Mouse (Mus musculus) embryonic facial prominence, embryonic 15.5 days (tissue): Measurements from ENCODE around the gene Napepld. TPM values are rescaled to one million over a fixed set of nuclear protein-coding genes. Genes with fewer than 3 reads are reported as not detected.

Source experiments
- ATAC-seq: fragments of 200-750 bp; cut with Nextera tagmentation; 2 replicates; pipeline ENCODE4 v1.8.0; 2017; ENCODE audit warnings: low read depth, moderate TSS enrichment; ENCODE audit not compliant: insufficient number of reproducible peaks, low FRiP score, low TSS enrichment
- H3K27ac ChIP-seq: fragments of 300-500 bp; sonication (generic); replicated peaks from 2 replicates; pipeline ENCODE4 v1.5.1; 2015; ENCODE audit warnings: mild to moderate bottlenecking, inconsistent platforms
- H3K27me3 ChIP-seq: fragments of 300-500 bp; sonication (generic); 2 replicates; pipeline ENCODE4 v1.6.1; 2015; ENCODE audit warnings: inconsistent platforms
- H3K36me3 ChIP-seq: fragments of 300-500 bp; sonication (generic); 2 replicates; pipeline ENCODE4 v1.6.1; 2015; ENCODE audit warnings: mild to moderate bottlenecking, inconsistent platforms
- H3K4me1 ChIP-seq: fragments of 300-500 bp; sonication (generic); 2 replicates; pipeline ENCODE4 v1.6.1; 2015; ENCODE audit warnings: inconsistent platforms
- H3K4me2 ChIP-seq: fragments of 300-500 bp; sonication (generic); replicated peaks from 2 replicates; pipeline ENCODE4 v1.6.1; 2015; ENCODE audit warnings: mild to moderate bottlenecking, inconsistent platforms
- H3K4me3 ChIP-seq: fragments of 300-500 bp; sonication (generic); replicated peaks from 2 replicates; pipeline ENCODE4 v1.5.1; 2015; ENCODE audit warnings: mild to moderate bottlenecking, inconsistent platforms
- H3K9ac ChIP-seq: fragments of 300-500 bp; sonication (generic); 2 replicates; pipeline ENCODE4 v1.6.1; 2015; ENCODE audit warnings: inconsistent platforms
- H3K9me3 ChIP-seq: fragments of 300-500 bp; sonication (generic); replicated peaks from 2 replicates; pipeline ENCODE4 v1.6.1; 2016; ENCODE audit warnings: inconsistent platforms
- WGBS: fragments of 180-500 bp; shearing (Covaris S2); methylation state at CpG from one replicate; pipeline ENCODE4 v1.1.7; 2015; 5-methylcytosine and 5-hydroxymethylcytosine counted together
- polyA plus RNA-seq: library from polyadenylated mRNA; unstranded; fragments of >200 nt; fragmentation: Nextera tagmentation; extraction: Ambion mirVana; gene quantifications from 2 replicates; pipeline ENCODE4 v1.2.1, GENCODE M21; 2015

Gene Napepld
- polyA plus RNA-seq, 1 experiment from 2014 or later: 2.8 TPM

GRCm38 (mm10) chr5:21667191-21668137 lies 33.7 kb downstream of the Napepld start:
- no peaks in the 10 kb centered on the region for H3K9me3 ChIP-seq
- no peaks in the 10 kb centered on the region for H3K4me1 ChIP-seq
- ATAC-seq: no peak
- no peaks in the 10 kb centered on the region for H3K36me3 ChIP-seq
- no peaks in the 10 kb centered on the region for H3K27me3 ChIP-seq
- H3K4me3 ChIP-seq: no peak overlapping the region
- WGBS: 65% methylated on average over 8 of the region's 8 CpGs
- H3K4me2 ChIP-seq: no peak overlapping the region
- no peak overlapping the region for H3K9ac ChIP-seq
- H3K27ac ChIP-seq: no peak overlapping the region

GRCm38 (mm10) chr5:21663081-21663480 lies 38.1 kb downstream of the Napepld start:
- no peaks in the 10 kb centered on the region for H3K9me3 ChIP-seq
- WGBS: 84% methylated on average over 11 of the region's 11 CpGs
- no peak for ATAC-seq

GRCm38 (mm10) chr5:21660850-21661249 lies 40.3 kb downstream of the Napepld start:
- H3K27me3 ChIP-seq: no peaks in the 10 kb centered on the region
- no peak overlapping the region for H3K4me3 ChIP-seq
- no peak overlapping the region for H3K9ac ChIP-seq
- no peaks in the 10 kb centered on the region for H3K9me3 ChIP-seq
- H3K27ac ChIP-seq: no peak overlapping the region
- H3K4me2 ChIP-seq: no peak overlapping the region
- no peaks in the 10 kb centered on the region for H3K4me1 ChIP-seq
- H3K36me3 ChIP-seq: peaks cover 39% of the 10 kb centered on the region
- ATAC-seq: no peak
- 92% methylated on average over 6 of the region's 6 CpGs for WGBS

More at GRCm38 (mm10) chr5:21663081-21663480, 38.1 kb downstream of the Napepld start:
- Histone ChIP-seq H3K4me2 (no peak overlapping the region), H3K4me1 (no peaks in the 10 kb centered on the region), H3K36me3 (peaks cover 23% of the 10 kb centered on the region), H3K27ac (no peak overlapping the region), H3K27me3 (no peaks in the 10 kb centered on the region), H3K9ac (no peak overlapping the region), H3K4me3 (no peak overlapping the region)

GRCm38 (mm10) chr5:21658623-21659395 lies 42.4 kb downstream of the Napepld start:
- Histone ChIP-seq H3K9ac (no peak overlapping the region), H3K9me3 (no peaks in the 10 kb centered on the region), H3K27ac (no peak overlapping the region), H3K4me1 (no peaks in the 10 kb centered on the region), H3K4me3 (no peak overlapping the region), H3K36me3 (peaks cover 45% of the 10 kb centered on the region), H3K27me3 (no peaks in the 10 kb centered on the region), H3K4me2 (no peak overlapping the region)
- WGBS: 54% methylated on average over 11 of the region's 11 CpGs
- 0 out of 2 replicates have a peak, but pooled peaks have one; percentile 34 for ATAC-seq

- Histone ChIP-seq H3K27ac (no peak overlapping the region), H3K4me3 (no peak overlapping the region), H3K4me1 (no peaks in the 10 kb centered on the region), H3K9me3 (no peaks in the 10 kb centered on the region), H3K36me3 (peaks cover 53% of the 10 kb centered on the region), H3K4me2 (no peak overlapping the region), H3K27me3 (no peaks in the 10 kb centered on the region), H3K9ac (no peak overlapping the region)
- no peak for ATAC-seq
- 88% methylated on average over 6 of the region's 6 CpGs for WGBS
Measured at GRCm38 (mm10) chr5:21658038-21658437, 43.2 kb downstream of the Napepld start.

GRCm38 (mm10) chr5:21656912-21657311 lies 44.3 kb downstream of the Napepld start:
- no peak overlapping the region for H3K27ac ChIP-seq
- no peak for ATAC-seq

GRCm38 (mm10) chr5:21651885-21652612 lies 49.1 kb downstream of the Napepld start:
- Histone ChIP-seq H3K9me3 (no peaks in the 10 kb centered on the region), H3K36me3 (peaks cover 63% of the 10 kb centered on the region), H3K27ac (no peak overlapping the region), H3K27me3 (no peaks in the 10 kb centered on the region), H3K4me3 (no peak overlapping the region), H3K4me2 (no peak overlapping the region), H3K9ac (no peak overlapping the region), H3K4me1 (0 out of 2 replicates have a peak, but pooled peaks cover 3% of the 10 kb centered on the region)
- ATAC-seq: no peak
- WGBS: 80% methylated on average over 7 of the region's 7 CpGs

More at GRCm38 (mm10) chr5:21656912-21657311, 44.3 kb downstream of the Napepld start:
- no peaks in the 10 kb centered on the region for H3K4me1 ChIP-seq
- H3K9ac ChIP-seq: no peak overlapping the region
- H3K36me3 ChIP-seq: peaks cover 62% of the 10 kb centered on the region
- no peaks in the 10 kb centered on the region for H3K27me3 ChIP-seq
- no peak overlapping the region for H3K4me2 ChIP-seq
- no peak overlapping the region for H3K4me3 ChIP-seq
- no peaks in the 10 kb centered on the region for H3K9me3 ChIP-seq
- 86% methylated on average over 9 of the region's 9 CpGs for WGBS

GRCm38 (mm10) chr5:21650736-21651135 lies 50.5 kb downstream of the Napepld start:
- Histone ChIP-seq H3K4me1 (peaks cover 11% of the 10 kb centered on the region), H3K27me3 (no peaks in the 10 kb centered on the region), H3K9ac (no peak overlapping the region), H3K4me2 (no peak overlapping the region), H3K4me3 (no peak overlapping the region), H3K36me3 (peaks cover 56% of the 10 kb centered on the region), H3K27ac (no peak overlapping the region), H3K9me3 (no peaks in the 10 kb centered on the region)
- WGBS: 72% methylated on average over 2 of the region's 2 CpGs
- no peak for ATAC-seq

- Histone ChIP-seq H3K27me3 (peaks cover 7% of the 10 kb centered on the region), H3K9ac (peak overlapping the region; percentile 63), H3K36me3 (peaks cover 28% of the 10 kb centered on the region), H3K9me3 (no peaks in the 10 kb centered on the region), H3K4me2 (peak overlapping the region; percentile 76), H3K4me3 (peak overlapping the region; percentile 90), H3K27ac (peak overlapping the region; percentile 86), H3K4me1 (peaks cover 17% of the 10 kb centered on the region)
- no peak for ATAC-seq
- WGBS: 0% methylated on average over 25 of the region's 25 CpGs
Measured at GRCm38 (mm10) chr5:21646133-21646491, 55.1 kb downstream of the Napepld start.

- peak within 1 kb of the TSS; percentile 76 for H3K4me2 ChIP-seq
- under 1% methylated on average over 40 of the region's 40 CpGs for whole genome bisulfite sequencing
- H3K9ac ChIP-seq: peak within 1 kb of the TSS; percentile 63
- H3K27ac ChIP-seq: peak within 1 kb of the TSS; percentile 86
- peaks cover 23% of the 10 kb centered on the region for H3K36me3 ChIP-seq
- H3K9me3 ChIP-seq: no peaks in the 10 kb centered on the region
- H3K4me3 ChIP-seq: peak within 1 kb of the TSS; percentile 90
- peak; percentile 96 for ATAC-seq
- H3K27me3 ChIP-seq: peaks cover 7% of the 10 kb centered on the region
- peaks cover 17% of the 10 kb centered on the region for H3K4me1 ChIP-seq
Measured at GRCm38 (mm10) chr5:21645439-21646132, 55.6 kb downstream of the Napepld start, which contains the start of the genes Fbxl13 and Armc10. Gene Fbxl13, minus strand, starts transcription at chr5:21645634. Gene Armc10, plus strand, starts transcription at chr5:21645813.
